Mouse (Mus musculus): ENCODE data around the gene Ascl3. TPM values are rescaled to one million over a fixed set of nuclear protein-coding genes. Genes with fewer than 3 reads are reported as not detected.
A peak's percentile ranks its signal among the peaks of the same experiment; 100 is the strongest.

The Ascl3 gene
- polyA plus RNA-seq, 1 experiment from 2014 or later: not detected

GRCm38 (mm10) chr7:109704016-109704377 is 27.5 kb downstream of the Ascl3 start:
- Histone ChIP-seq H3K36me3 (ENCODE audit: control insufficient read depth, insufficient read depth, low read length) (no peaks in the 10 kb centered on the region; the same call in 1 of the 2 replicates), H3K9ac (ENCODE audit: low read depth, low read length) (peak overlapping the region; percentile 63), H3K9me3 (ENCODE audit: control insufficient read depth, low read length) (peaks cover 3% of the 10 kb centered on the region; the same call in 1 of the 2 replicates), H3K27ac (ENCODE audit: low read depth, low read length) (peak overlapping the region; percentile 39; the same call in 1 of the 2 replicates), H3K4me1 (ENCODE audit: control insufficient read depth, insufficient read depth, low read length) (peaks cover 9% of the 10 kb centered on the region), H3K27me3 (ENCODE audit: control insufficient read depth, insufficient read depth, low read length) (no peaks in the 10 kb centered on the region), H3K4me2 (replicated peaks; ENCODE audit: low read depth, low read length) (peak overlapping the region; percentile 77), H3K4me3 (ENCODE audit: low read length) (peak overlapping the region; percentile 59)
- WGBS: 4% methylated on average over 17 of the region's 17 CpGs
- ATAC-seq (ENCODE audit: low FRiP score, low TSS enrichment): no peak

- peak; percentile 97 for ATAC-seq (ENCODE audit: low FRiP score, low TSS enrichment)
- H3K4me1 ChIP-seq (ENCODE audit: control insufficient read depth, insufficient read depth, low read length): peaks cover 8% of the 10 kb centered on the region
- H3K4me3 ChIP-seq (ENCODE audit: low read length): peak within 1 kb of the TSS; percentile 59
- no peaks in the 10 kb centered on the region; the same call in 1 of the 2 replicates for H3K36me3 ChIP-seq (ENCODE audit: control insufficient read depth, insufficient read depth, low read length)
- under 1% methylated on average over 61 of the region's 61 CpGs for WGBS
- H3K4me2 ChIP-seq (replicated peaks; ENCODE audit: low read depth, low read length): peak within 1 kb of the TSS; percentile 77
- H3K9me3 ChIP-seq (ENCODE audit: control insufficient read depth, low read length): peaks cover 3% of the 10 kb centered on the region; the same call in 1 of the 2 replicates
- no peaks in the 10 kb centered on the region for H3K27me3 ChIP-seq (ENCODE audit: control insufficient read depth, insufficient read depth, low read length)
- peak within 1 kb of the TSS; percentile 63 for H3K9ac ChIP-seq (ENCODE audit: low read depth, low read length)
- peak within 1 kb of the TSS; percentile 39; the same call in 1 of the 2 replicates for H3K27ac ChIP-seq (ENCODE audit: low read depth, low read length)
These were observed 28.1 kb downstream of the Ascl3 start, which contains the start of the genes St5 and Akip1 for GRCm38 (mm10) chr7:109703190-109704015. TSS of gene St5 (minus strand) at chr7:109703605. TSS of gene Akip1 (plus strand) at chr7:109703690.

DNA sequence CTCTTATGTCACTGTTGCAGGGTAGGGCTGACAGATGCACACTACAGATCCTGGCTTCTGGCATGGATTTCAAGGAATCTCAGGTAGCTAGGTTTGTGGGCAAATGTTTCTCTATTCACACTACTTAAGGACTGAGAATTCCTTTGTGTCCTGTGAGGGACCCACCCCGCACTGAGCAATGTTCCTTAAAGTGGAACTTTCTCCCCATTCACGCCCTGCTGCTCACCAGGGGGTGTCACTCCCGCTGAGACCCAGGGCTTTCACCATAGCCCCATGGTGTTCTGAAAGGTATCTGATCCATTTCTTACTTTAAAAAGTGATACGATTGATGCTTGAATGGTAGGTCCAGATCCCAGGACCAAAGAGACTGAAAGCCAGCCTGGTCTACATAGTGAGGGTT is 28.8 kb downstream of the Ascl3 start:
- no peak overlapping the region for H3K4me3 ChIP-seq (ENCODE audit: low read length)
- H3K4me1 ChIP-seq (ENCODE audit: control insufficient read depth, insufficient read depth, low read length): peaks cover 4% of the 10 kb centered on the region; the same call in 1 of the 2 replicates
- no peaks in the 10 kb centered on the region for H3K27me3 ChIP-seq (ENCODE audit: control insufficient read depth, insufficient read depth, low read length)
- no peak overlapping the region for H3K9ac ChIP-seq (ENCODE audit: low read depth, low read length)
- no peak for ATAC-seq (ENCODE audit: low FRiP score, low TSS enrichment)
- H3K27ac ChIP-seq (ENCODE audit: low read depth, low read length): no peak overlapping the region
- peak overlapping the region; percentile 77; the same call in 1 of the 2 replicates for H3K4me2 ChIP-seq (replicated peaks; ENCODE audit: low read depth, low read length)
- peaks cover 3% of the 10 kb centered on the region; the same call in 1 of the 2 replicates for H3K9me3 ChIP-seq (ENCODE audit: control insufficient read depth, low read length)
- H3K36me3 ChIP-seq (ENCODE audit: control insufficient read depth, insufficient read depth, low read length): no peaks in the 10 kb centered on the region; the same call in 1 of the 2 replicates
- WGBS: 41% methylated on average over 4 of the region's 4 CpGs

- H3K4me2 ChIP-seq (replicated peaks; ENCODE audit: low read depth, low read length): no peak overlapping the region
- no peaks in the 10 kb centered on the region for H3K36me3 ChIP-seq (ENCODE audit: control insufficient read depth, insufficient read depth, low read length)
- no peak overlapping the region for H3K4me3 ChIP-seq (ENCODE audit: low read length)
- ATAC-seq (ENCODE audit: low FRiP score, low TSS enrichment): no peak
- no peak overlapping the region for H3K9ac ChIP-seq (ENCODE audit: low read depth, low read length)
- H3K4me1 ChIP-seq (ENCODE audit: control insufficient read depth, insufficient read depth, low read length): peaks cover 4% of the 10 kb centered on the region; the same call in 1 of the 2 replicates
- H3K27me3 ChIP-seq (ENCODE audit: control insufficient read depth, insufficient read depth, low read length): no peaks in the 10 kb centered on the region
- H3K27ac ChIP-seq (ENCODE audit: low read depth, low read length): no peak overlapping the region
- H3K9me3 ChIP-seq (ENCODE audit: control insufficient read depth, low read length): peaks cover 3% of the 10 kb centered on the region; the same call in 1 of the 2 replicates
These were observed 31.3 kb downstream of the Ascl3 start for GRCm38 (mm10) chr7:109700213-109700612.

GRCm38 (mm10) chr7:109695339-109695726 is 36.2 kb downstream of the Ascl3 start:
- H3K27ac ChIP-seq (ENCODE audit: low read depth, low read length): no peak overlapping the region
- no peaks in the 10 kb centered on the region for H3K4me1 ChIP-seq (ENCODE audit: control insufficient read depth, insufficient read depth, low read length)
- no peak overlapping the region for H3K9ac ChIP-seq (ENCODE audit: low read depth, low read length)
- peaks cover 3% of the 10 kb centered on the region; the same call in 1 of the 2 replicates for H3K9me3 ChIP-seq (ENCODE audit: control insufficient read depth, low read length)
- H3K27me3 ChIP-seq (ENCODE audit: control insufficient read depth, insufficient read depth, low read length): no peaks in the 10 kb centered on the region
- no peak overlapping the region for H3K4me2 ChIP-seq (replicated peaks; ENCODE audit: low read depth, low read length)
- H3K36me3 ChIP-seq (ENCODE audit: control insufficient read depth, insufficient read depth, low read length): no peaks in the 10 kb centered on the region
- H3K4me3 ChIP-seq (ENCODE audit: low read length): no peak overlapping the region
- ATAC-seq (ENCODE audit: low FRiP score, low TSS enrichment): no peak
- WGBS: 88% methylated on average over 10 of the region's 10 CpGs

- Histone ChIP-seq H3K9me3 (ENCODE audit: control insufficient read depth, low read length) (no peaks in the 10 kb centered on the region), H3K27me3 (ENCODE audit: control insufficient read depth, insufficient read depth, low read length) (no peaks in the 10 kb centered on the region), H3K4me2 (replicated peaks; ENCODE audit: low read depth, low read length) (no peak overlapping the region), H3K27ac (ENCODE audit: low read depth, low read length) (no peak overlapping the region), H3K9ac (ENCODE audit: low read depth, low read length) (no peak overlapping the region), H3K4me3 (ENCODE audit: low read length) (no peak overlapping the region), H3K4me1 (ENCODE audit: control insufficient read depth, insufficient read depth, low read length) (no peaks in the 10 kb centered on the region), H3K36me3 (ENCODE audit: control insufficient read depth, insufficient read depth, low read length) (no peaks in the 10 kb centered on the region)
- 87% methylated on average over 13 of the region's 13 CpGs for WGBS
- no peak for ATAC-seq (ENCODE audit: low FRiP score, low TSS enrichment)
These were observed 36.8 kb downstream of the Ascl3 start for GRCm38 (mm10) chr7:109694576-109695338.

DNA sequence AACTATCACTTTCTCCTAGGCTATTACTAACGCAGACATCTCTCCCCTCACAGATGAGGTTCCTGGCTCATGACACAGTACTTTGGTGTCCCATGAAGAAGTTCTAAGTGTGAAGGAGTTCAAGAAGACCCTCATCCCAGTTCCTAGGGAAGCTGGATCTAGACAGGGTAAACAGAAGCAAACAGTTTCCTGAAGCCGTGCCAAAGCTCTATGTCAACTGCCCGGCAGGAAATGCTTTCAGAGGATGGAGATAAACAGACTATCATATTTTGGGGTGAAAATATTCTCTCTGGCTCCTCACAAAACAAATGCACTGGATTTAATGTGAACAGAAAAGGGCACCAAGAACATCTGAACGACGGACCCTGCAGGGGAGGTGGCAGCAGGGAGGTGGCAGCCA is 40.6 kb downstream of the Ascl3 start:
- Histone ChIP-seq H3K9me3 (ENCODE audit: control insufficient read depth, low read length) (no peaks in the 10 kb centered on the region), H3K4me1 (ENCODE audit: control insufficient read depth, insufficient read depth, low read length) (no peaks in the 10 kb centered on the region), H3K36me3 (ENCODE audit: control insufficient read depth, insufficient read depth, low read length) (no peaks in the 10 kb centered on the region), H3K4me2 (replicated peaks; ENCODE audit: low read depth, low read length) (no peak overlapping the region), H3K4me3 (ENCODE audit: low read length) (no peak overlapping the region), H3K9ac (ENCODE audit: low read depth, low read length) (no peak overlapping the region), H3K27me3 (ENCODE audit: control insufficient read depth, insufficient read depth, low read length) (no peaks in the 10 kb centered on the region), H3K27ac (ENCODE audit: low read depth, low read length) (no peak overlapping the region)
- ATAC-seq (ENCODE audit: low FRiP score, low TSS enrichment): no peak
- WGBS: 77% methylated on average over 5 of the region's 5 CpGs

DNA sequence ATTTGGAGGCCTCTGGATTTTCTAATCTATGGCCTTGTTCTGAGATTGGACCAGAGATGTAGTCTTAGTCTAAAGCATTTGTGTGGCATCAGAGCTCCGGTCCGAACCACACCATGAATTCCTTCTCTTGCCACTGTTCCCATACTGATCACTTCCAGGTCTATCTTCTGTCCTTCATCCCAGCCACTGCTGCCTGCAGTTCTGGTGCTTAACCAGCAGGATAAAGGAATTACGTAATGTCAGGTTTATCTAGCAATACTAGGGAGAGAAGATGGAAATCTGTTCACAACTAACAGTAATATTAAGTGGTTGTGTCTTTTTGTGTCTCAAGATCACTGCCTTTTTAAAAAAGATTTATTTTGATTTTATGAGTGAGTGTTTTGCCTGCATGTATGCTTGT is 41.4 kb downstream of the Ascl3 start:
- Histone ChIP-seq H3K4me3 (ENCODE audit: low read length) (no peak overlapping the region), H3K4me2 (replicated peaks; ENCODE audit: low read depth, low read length) (no peak overlapping the region), H3K27me3 (ENCODE audit: control insufficient read depth, insufficient read depth, low read length) (no peaks in the 10 kb centered on the region), H3K27ac (ENCODE audit: low read depth, low read length) (no peak overlapping the region), H3K9me3 (ENCODE audit: control insufficient read depth, low read length) (no peaks in the 10 kb centered on the region), H3K36me3 (ENCODE audit: control insufficient read depth, insufficient read depth, low read length) (no peaks in the 10 kb centered on the region), H3K9ac (ENCODE audit: low read depth, low read length) (no peak overlapping the region), H3K4me1 (ENCODE audit: control insufficient read depth, insufficient read depth, low read length) (no peaks in the 10 kb centered on the region)
- no peak for ATAC-seq (ENCODE audit: low FRiP score, low TSS enrichment)
- WGBS: 90% methylated on average over 3 of the region's 3 CpGs

Data from kidney, embryonic 14.5 days (tissue).